Mouse (Mus musculus): ENCODE data around the gene Uba52. TPM values are rescaled to one million over a fixed set of nuclear protein-coding genes. Genes with fewer than 3 reads are reported as not detected.

Gene Uba52
- total RNA-seq, 2 experiments from 2014 or later = 1,005 to 1,128 TPM

GRCm38 (mm10) chr8:70505698-70506327 lies 4.8 kb downstream of the Uba52 start:
- no peak for DNase-seq (ENCODE audit: extremely low spot score in 1 of 2, low spot score in 1 of 2)

- peak; percentile 76 to 90 for DNase-seq (ENCODE audit: extremely low spot score in 1 of 2, low spot score in 1 of 2)
These were observed 5.8 kb downstream of the Uba52 start for GRCm38 (mm10) chr8:70504851-70505250.

GRCm38 (mm10) chr8:70504291-70504716 lies 6.3 kb downstream of the Uba52 start:
- peak in 1 of 2 experiments; percentile 59 for DNase-seq (ENCODE audit: extremely low spot score in 1 of 2, low spot score in 1 of 2)

- peak in 1 of 2 experiments; percentile 67 for DNase-seq (ENCODE audit: extremely low spot score in 1 of 2, low spot score in 1 of 2)
These were observed 7.4 kb downstream of the Uba52 start for GRCm38 (mm10) chr8:70503062-70503750.

GRCm38 (mm10) chr8:70502540-70502939 lies 8.1 kb downstream of the Uba52 start:
- DNase-seq (ENCODE audit: extremely low spot score in 1 of 2, low spot score in 1 of 2) = no peak

GRCm38 (mm10) chr8:70501820-70502529 lies 8.6 kb downstream of the Uba52 start:
- DNase-seq (ENCODE audit: extremely low spot score in 1 of 2, low spot score in 1 of 2) = no peak

- no peak for DNase-seq (ENCODE audit: extremely low spot score in 1 of 2, low spot score in 1 of 2)
These were observed 10.0 kb downstream of the Uba52 start for GRCm38 (mm10) chr8:70500386-70501301.

GRCm38 (mm10) chr8:70495771-70496062 lies 14.9 kb downstream of the Uba52 start:
- no peak for DNase-seq (ENCODE audit: extremely low spot score in 1 of 2, low spot score in 1 of 2)

- no peak for DNase-seq (ENCODE audit: extremely low spot score in 1 of 2, low spot score in 1 of 2)
These were observed 15.4 kb downstream of the Uba52 start for GRCm38 (mm10) chr8:70495001-70495770.

GRCm38 (mm10) chr8:70494416-70494945 lies 16.1 kb downstream of the Uba52 start:
- no peak for DNase-seq (ENCODE audit: extremely low spot score in 1 of 2, low spot score in 1 of 2)

GRCm38 (mm10) chr8:70493692-70494415 lies 16.7 kb downstream of the Uba52 start:
- DNase-seq (ENCODE audit: extremely low spot score in 1 of 2, low spot score in 1 of 2) = no peak

- DNase-seq (ENCODE audit: extremely low spot score in 1 of 2, low spot score in 1 of 2) = no peak
These were observed 17.6 kb downstream of the Uba52 start, which contains the start of gene Crlf1 for GRCm38 (mm10) chr8:70492664-70493640. TSS of gene Crlf1 (plus strand) at chr8:70493158.

GRCm38 (mm10) chr8:70490880-70491495 lies 19.6 kb downstream of the Uba52 start:
- no peak for DNase-seq (ENCODE audit: extremely low spot score in 1 of 2, low spot score in 1 of 2)

- no peak for DNase-seq (ENCODE audit: extremely low spot score in 1 of 2, low spot score in 1 of 2)
These were observed 20.3 kb downstream of the Uba52 start for GRCm38 (mm10) chr8:70490061-70490879.

GRCm38 (mm10) chr8:70489576-70489975 lies 21.0 kb downstream of the Uba52 start:
- DNase-seq (ENCODE audit: extremely low spot score in 1 of 2, low spot score in 1 of 2) = no peak

GRCm38 (mm10) chr8:70488931-70489470 lies 21.6 kb downstream of the Uba52 start:
- DNase-seq (ENCODE audit: extremely low spot score in 1 of 2, low spot score in 1 of 2) = no peak

Data from layer of hippocampus, postnatal 25 days (tissue).